Mouse (Mus musculus): Measurements from ENCODE around the gene Tspan33. TPM values are rescaled to one million over a fixed set of nuclear protein-coding genes. Genes with fewer than 3 reads are reported as not detected.
"Not testable (repeated sequence)": the region's sequence is repeated elsewhere in the genome, so short reads cannot be mapped to it uniquely, and the experiment has no call there.

The Tspan33 gene
- polyA plus RNA-seq, 1 experiment from 2014 or later: 4.0 TPM

- Histone ChIP-seq H3K9me3 (ENCODE audit: low read length) (no peaks in the 10 kb centered on the region), H3K4me1 (ENCODE audit: insufficient read depth, low read depth, low read length) (no peaks in the 10 kb centered on the region), H3K4me3 (ENCODE audit: low read depth, low read length) (no peak overlapping the region), H3K9ac (replicated peaks; ENCODE audit: low read depth) (no peak overlapping the region), H3K4me2 (replicated peaks; ENCODE audit: low read depth, low read length) (no peak overlapping the region), H3K27ac (ENCODE audit: low read length) (no peak overlapping the region), H3K27me3 (replicated peaks; ENCODE audit: insufficient read depth, low read length) (no peaks in the 10 kb centered on the region), H3K36me3 (ENCODE audit: insufficient read depth, low read length) (no peaks in the 10 kb centered on the region)
- 74% methylated on average over 11 of the region's 11 CpGs for WGBS
- TF ChIP-seq CTCF (IDR thresholded peaks at IDR 0.05) (no peak), EP300 (IDR thresholded peaks at IDR 0.05) (no peak)
- DNase-seq (ENCODE audit: low spot score) (no peak), ATAC-seq (no peak)
Observed at GRCm38 (mm10) chr6:29660662-29661307, 33.2 kb upstream of the Tspan33 start.

GRCm38 (mm10) chr6:29667266-29667665, 26.8 kb upstream of the Tspan33 start:
- no peak overlapping the region for H3K9ac ChIP-seq (replicated peaks; ENCODE audit: low read depth)
- H3K27ac ChIP-seq (ENCODE audit: low read length): no peak overlapping the region
- no peaks in the 10 kb centered on the region for H3K9me3 ChIP-seq (ENCODE audit: low read length)
- TF ChIP-seq CTCF (IDR thresholded peaks at IDR 0.05) (no peak), EP300 (IDR thresholded peaks at IDR 0.05) (no peak)
- no peaks in the 10 kb centered on the region for H3K36me3 ChIP-seq (ENCODE audit: insufficient read depth, low read length)
- WGBS: 70% methylated on average over 6 of the region's 6 CpGs
- no peak overlapping the region for H3K4me3 ChIP-seq (ENCODE audit: low read depth, low read length)
- no peaks in the 10 kb centered on the region for H3K4me1 ChIP-seq (ENCODE audit: insufficient read depth, low read depth, low read length)
- no peak for ATAC-seq
- no peak for DNase-seq (ENCODE audit: low spot score)
- no peaks in the 10 kb centered on the region for H3K27me3 ChIP-seq (replicated peaks; ENCODE audit: insufficient read depth, low read length)
- H3K4me2 ChIP-seq (replicated peaks; ENCODE audit: low read depth, low read length): no peak overlapping the region

- ATAC-seq (no peak), DNase-seq (ENCODE audit: low spot score) (no peak)
- Histone ChIP-seq H3K4me1 (ENCODE audit: insufficient read depth, low read depth, low read length) (no peaks in the 10 kb centered on the region), H3K4me3 (ENCODE audit: low read depth, low read length) (no peak overlapping the region), H3K27me3 (replicated peaks; ENCODE audit: insufficient read depth, low read length) (no peaks in the 10 kb centered on the region), H3K9ac (replicated peaks; ENCODE audit: low read depth) (no peak overlapping the region), H3K4me2 (replicated peaks; ENCODE audit: low read depth, low read length) (no peak overlapping the region), H3K27ac (ENCODE audit: low read length) (no peak overlapping the region), H3K9me3 (ENCODE audit: low read length) (no peaks in the 10 kb centered on the region), H3K36me3 (ENCODE audit: insufficient read depth, low read length) (no peaks in the 10 kb centered on the region)
- TF ChIP-seq EP300 (IDR thresholded peaks at IDR 0.05) (no peak), CTCF (IDR thresholded peaks at IDR 0.05) (no peak)
- WGBS: 15% methylated on average over 2 of the region's 3 CpGs
Observed at GRCm38 (mm10) chr6:29671741-29672140, 22.3 kb upstream of the Tspan33 start.

- no peak overlapping the region for H3K4me3 ChIP-seq (ENCODE audit: low read depth, low read length)
- ATAC-seq (no peak), DNase-seq (ENCODE audit: low spot score) (no peak)
- TF ChIP-seq EP300 (IDR thresholded peaks at IDR 0.05): no peak
- no peak for TF ChIP-seq CTCF (IDR thresholded peaks at IDR 0.05)
- H3K27ac ChIP-seq (ENCODE audit: low read length): no peak overlapping the region
- WGBS: 44% methylated on average over 12 of the region's 12 CpGs
- H3K9me3 ChIP-seq (ENCODE audit: low read length): no peaks in the 10 kb centered on the region
- no peak overlapping the region for H3K9ac ChIP-seq (replicated peaks; ENCODE audit: low read depth)
- H3K36me3 ChIP-seq (ENCODE audit: insufficient read depth, low read length): no peaks in the 10 kb centered on the region
- no peaks in the 10 kb centered on the region for H3K27me3 ChIP-seq (replicated peaks; ENCODE audit: insufficient read depth, low read length)
- no peak overlapping the region for H3K4me2 ChIP-seq (replicated peaks; ENCODE audit: low read depth, low read length)
- H3K4me1 ChIP-seq (ENCODE audit: insufficient read depth, low read depth, low read length): no peaks in the 10 kb centered on the region
Observed at GRCm38 (mm10) chr6:29672563-29673411, 21.2 kb upstream of the Tspan33 start.

GRCm38 (mm10) chr6:29673739-29674138, 20.3 kb upstream of the Tspan33 start:
- Histone ChIP-seq H3K4me1 (ENCODE audit: insufficient read depth, low read depth, low read length) (no peaks in the 10 kb centered on the region), H3K4me3 (ENCODE audit: low read depth, low read length) (no peak overlapping the region), H3K27me3 (replicated peaks; ENCODE audit: insufficient read depth, low read length) (no peaks in the 10 kb centered on the region), H3K36me3 (ENCODE audit: insufficient read depth, low read length) (no peaks in the 10 kb centered on the region), H3K27ac (ENCODE audit: low read length) (no peak overlapping the region), H3K9ac (replicated peaks; ENCODE audit: low read depth) (no peak overlapping the region), H3K9me3 (ENCODE audit: low read length) (no peaks in the 10 kb centered on the region), H3K4me2 (replicated peaks; ENCODE audit: low read depth, low read length) (no peak overlapping the region)
- WGBS: 31% methylated on average over 2 of the region's 2 CpGs
- no peak for DNase-seq (ENCODE audit: low spot score)
- no peak for ATAC-seq
- TF ChIP-seq EP300 (IDR thresholded peaks at IDR 0.05) (no peak), CTCF (IDR thresholded peaks at IDR 0.05) (no peak)

GRCm38 (mm10) chr6:29679947-29680550, 14.0 kb upstream of the Tspan33 start:
- not testable (repeated sequence) for H3K9ac ChIP-seq (replicated peaks; ENCODE audit: low read depth); DNase-seq (ENCODE audit: low spot score); H3K36me3 ChIP-seq (ENCODE audit: insufficient read depth, low read length); ATAC-seq; H3K4me3 ChIP-seq (ENCODE audit: low read depth, low read length); H3K27ac ChIP-seq (ENCODE audit: low read length); H3K4me1 ChIP-seq (ENCODE audit: insufficient read depth, low read depth, low read length); H3K27me3 ChIP-seq (replicated peaks; ENCODE audit: insufficient read depth, low read length); H3K9me3 ChIP-seq (ENCODE audit: low read length); H3K4me2 ChIP-seq (replicated peaks; ENCODE audit: low read depth, low read length)
- 75% methylated on average over 9 of the region's 10 CpGs for WGBS

Measured in lung, postnatal 0 days (tissue).